Mouse (Mus musculus) embryonic facial prominence, embryonic 15.5 days (tissue): ENCODE measurements around the gene Cldn3. TPM values are rescaled to one million over a fixed set of nuclear protein-coding genes. Genes with fewer than 3 reads are reported as not detected.

Source experiments
- ATAC-seq: fragments of 200-750 bp; cut with Nextera tagmentation; 2 replicates; pipeline ENCODE4 v1.8.0; 2017; ENCODE audit warnings: low read depth, moderate TSS enrichment; ENCODE audit not compliant: insufficient number of reproducible peaks, low FRiP score, low TSS enrichment
- H3K27ac ChIP-seq: fragments of 300-500 bp; sonication (generic); replicated peaks from 2 replicates; pipeline ENCODE4 v1.5.1; 2015; ENCODE audit warnings: mild to moderate bottlenecking, inconsistent platforms
- H3K27me3 ChIP-seq: fragments of 300-500 bp; sonication (generic); 2 replicates; pipeline ENCODE4 v1.6.1; 2015; ENCODE audit warnings: inconsistent platforms
- H3K36me3 ChIP-seq: fragments of 300-500 bp; sonication (generic); 2 replicates; pipeline ENCODE4 v1.6.1; 2015; ENCODE audit warnings: mild to moderate bottlenecking, inconsistent platforms
- H3K4me1 ChIP-seq: fragments of 300-500 bp; sonication (generic); 2 replicates; pipeline ENCODE4 v1.6.1; 2015; ENCODE audit warnings: inconsistent platforms
- H3K4me2 ChIP-seq: fragments of 300-500 bp; sonication (generic); replicated peaks from 2 replicates; pipeline ENCODE4 v1.6.1; 2015; ENCODE audit warnings: mild to moderate bottlenecking, inconsistent platforms
- H3K4me3 ChIP-seq: fragments of 300-500 bp; sonication (generic); replicated peaks from 2 replicates; pipeline ENCODE4 v1.5.1; 2015; ENCODE audit warnings: mild to moderate bottlenecking, inconsistent platforms
- H3K9ac ChIP-seq: fragments of 300-500 bp; sonication (generic); 2 replicates; pipeline ENCODE4 v1.6.1; 2015; ENCODE audit warnings: inconsistent platforms
- H3K9me3 ChIP-seq: fragments of 300-500 bp; sonication (generic); replicated peaks from 2 replicates; pipeline ENCODE4 v1.6.1; 2016; ENCODE audit warnings: inconsistent platforms
- WGBS: fragments of 180-500 bp; shearing (Covaris S2); methylation state at CpG from one replicate; pipeline ENCODE4 v1.1.7; 2015; 5-methylcytosine and 5-hydroxymethylcytosine counted together
- polyA plus RNA-seq: library from polyadenylated mRNA; unstranded; fragments of >200 nt; fragmentation: Nextera tagmentation; extraction: Ambion mirVana; gene quantifications from 2 replicates; pipeline ENCODE4 v1.2.1, GENCODE M21; 2015

Cldn3 gene
- polyA plus RNA-seq, 1 experiment from 2014 or later, result 50.9 TPM

- Histone ChIP-seq H3K27me3 (peaks cover 53% of the 10 kb centered on the region), H3K4me1 (peaks cover 21% of the 10 kb centered on the region), H3K27ac (no peak overlapping the region; the same call in 1 of the 2 replicates), H3K9me3 (no peaks in the 10 kb centered on the region), H3K9ac (peak overlapping the region; percentile 21; the same call in 1 of the 2 replicates), H3K4me2 (peak overlapping the region; percentile 44), H3K36me3 (no peaks in the 10 kb centered on the region), H3K4me3 (peak overlapping the region; percentile 37)
- WGBS, result 3% methylated on average over 79 of the region's 79 CpGs
- 0 out of 2 replicates have a peak, but pooled peaks have one; percentile 16 for ATAC-seq
These were observed 569 bp downstream of the Cldn3 start for GRCm38 (mm10) chr5:134986298-134987268.

- Histone ChIP-seq H3K27ac (no peak overlapping the region), H3K4me2 (no peak overlapping the region), H3K9ac (no peak overlapping the region), H3K4me3 (no peak overlapping the region), H3K27me3 (peaks cover 46% of the 10 kb centered on the region), H3K4me1 (peaks cover 21% of the 10 kb centered on the region), H3K9me3 (no peaks in the 10 kb centered on the region), H3K36me3 (no peaks in the 10 kb centered on the region)
- 77% methylated on average over 11 of the region's 11 CpGs for WGBS
- ATAC-seq, result no peak
These were observed 3.2 kb downstream of the Cldn3 start for GRCm38 (mm10) chr5:134989166-134989565.

- WGBS, result 24% methylated on average over 6 of the region's 6 CpGs
- Histone ChIP-seq H3K36me3 (no peaks in the 10 kb centered on the region), H3K4me2 (no peak overlapping the region), H3K27ac (no peak overlapping the region), H3K9me3 (no peaks in the 10 kb centered on the region), H3K4me3 (no peak overlapping the region), H3K9ac (no peak overlapping the region), H3K27me3 (peaks cover 41% of the 10 kb centered on the region), H3K4me1 (peaks cover 21% of the 10 kb centered on the region)
- no peak for ATAC-seq
These were observed 3.7 kb downstream of the Cldn3 start for GRCm38 (mm10) chr5:134989741-134990140.

GRCm38 (mm10) chr5:134992566-134992965, 6.6 kb downstream of the Cldn3 start:
- no peak overlapping the region for H3K9ac ChIP-seq
- H3K36me3 ChIP-seq, result no peaks in the 10 kb centered on the region
- WGBS, result 85% methylated on average over 5 of the region's 5 CpGs
- H3K4me3 ChIP-seq, result no peak overlapping the region
- no peak overlapping the region for H3K4me2 ChIP-seq
- no peak overlapping the region for H3K27ac ChIP-seq
- peaks cover 12% of the 10 kb centered on the region for H3K27me3 ChIP-seq
- no peak for ATAC-seq
- no peaks in the 10 kb centered on the region for H3K9me3 ChIP-seq
- no peaks in the 10 kb centered on the region for H3K4me1 ChIP-seq

- WGBS, result 48% methylated on average over 5 of the region's 6 CpGs
These were observed 12.3 kb downstream of the Cldn3 start for GRCm38 (mm10) chr5:134998359-134998758.

GRCm38 (mm10) chr5:134999797-135000196, 13.8 kb downstream of the Cldn3 start:
- no peaks in the 10 kb centered on the region for H3K27me3 ChIP-seq
- H3K4me1 ChIP-seq, result peaks cover 21% of the 10 kb centered on the region
- no peaks in the 10 kb centered on the region for H3K36me3 ChIP-seq
- no peak overlapping the region for H3K9ac ChIP-seq
- H3K9me3 ChIP-seq, result no peaks in the 10 kb centered on the region
- no peak overlapping the region for H3K27ac ChIP-seq
- no peak overlapping the region for H3K4me3 ChIP-seq
- no peak for ATAC-seq
- WGBS, result 88% methylated on average over 4 of the region's 4 CpGs
- no peak overlapping the region for H3K4me2 ChIP-seq

More at GRCm38 (mm10) chr5:134998359-134998758, 12.3 kb downstream of the Cldn3 start:
- Histone ChIP-seq H3K4me2 (no peak overlapping the region), H3K4me3 (no peak overlapping the region), H3K27ac (no peak overlapping the region), H3K36me3 (no peaks in the 10 kb centered on the region), H3K4me1 (peaks cover 21% of the 10 kb centered on the region), H3K9me3 (no peaks in the 10 kb centered on the region), H3K27me3 (no peaks in the 10 kb centered on the region), H3K9ac (no peak overlapping the region)
- no peak for ATAC-seq

GRCm38 (mm10) chr5:135000751-135001150, 14.7 kb downstream of the Cldn3 start:
- WGBS, result 41% methylated on average over 16 of the region's 16 CpGs
- Histone ChIP-seq H3K36me3 (no peaks in the 10 kb centered on the region), H3K27ac (peak overlapping the region; percentile 75), H3K9ac (no peak overlapping the region), H3K9me3 (no peaks in the 10 kb centered on the region), H3K4me2 (no peak overlapping the region; the same call in 1 of the 2 replicates), H3K27me3 (no peaks in the 10 kb centered on the region), H3K4me1 (peaks cover 21% of the 10 kb centered on the region), H3K4me3 (no peak overlapping the region)
- peak; percentile 12; the same call in 1 of the 2 replicates for ATAC-seq

GRCm38 (mm10) chr5:135001309-135001708, 15.3 kb downstream of the Cldn3 start:
- WGBS, result 1% methylated on average over 14 of the region's 14 CpGs
- Histone ChIP-seq H3K27me3 (no peaks in the 10 kb centered on the region), H3K27ac (peak overlapping the region; percentile 75), H3K4me1 (peaks cover 21% of the 10 kb centered on the region), H3K36me3 (no peaks in the 10 kb centered on the region), H3K9ac (no peak overlapping the region), H3K9me3 (no peaks in the 10 kb centered on the region), H3K4me2 (peak overlapping the region; percentile 36), H3K4me3 (no peak overlapping the region)
- ATAC-seq, result peak; percentile 87

- H3K4me1 ChIP-seq, result peaks cover 21% of the 10 kb centered on the region
- no peaks in the 10 kb centered on the region for H3K36me3 ChIP-seq
- no peak overlapping the region for H3K4me2 ChIP-seq
- 50% methylated on average over 5 of the region's 5 CpGs for WGBS
- H3K4me3 ChIP-seq, result no peak overlapping the region
- no peaks in the 10 kb centered on the region for H3K9me3 ChIP-seq
- H3K9ac ChIP-seq, result no peak overlapping the region
- peak overlapping the region; percentile 48; the same call in 1 of the 2 replicates for H3K27ac ChIP-seq
- H3K27me3 ChIP-seq, result no peaks in the 10 kb centered on the region
- no peak for ATAC-seq
These were observed 16.1 kb downstream of the Cldn3 start for GRCm38 (mm10) chr5:135002151-135002550.

- Histone ChIP-seq H3K9me3 (no peaks in the 10 kb centered on the region), H3K36me3 (no peaks in the 10 kb centered on the region), H3K4me1 (peaks cover 37% of the 10 kb centered on the region), H3K4me3 (peak overlapping the region; percentile 75), H3K27ac (peak overlapping the region; percentile 96), H3K27me3 (no peaks in the 10 kb centered on the region), H3K9ac (peak overlapping the region; percentile 58), H3K4me2 (peak overlapping the region; percentile 88)
- no peak for ATAC-seq
- 28% methylated on average over 16 of the region's 16 CpGs for WGBS
These were observed 22.0 kb downstream of the Cldn3 start for GRCm38 (mm10) chr5:135007802-135008571.
